Mouse (Mus musculus): ENCODE measurements at regions not wholly inside any gene's neighbourhood (a gene's known extent, or its start where the extent isn't known, plus 50 kb on each side); places are given as distances from the start of the nearest gene placed in this dataset.

DNA sequence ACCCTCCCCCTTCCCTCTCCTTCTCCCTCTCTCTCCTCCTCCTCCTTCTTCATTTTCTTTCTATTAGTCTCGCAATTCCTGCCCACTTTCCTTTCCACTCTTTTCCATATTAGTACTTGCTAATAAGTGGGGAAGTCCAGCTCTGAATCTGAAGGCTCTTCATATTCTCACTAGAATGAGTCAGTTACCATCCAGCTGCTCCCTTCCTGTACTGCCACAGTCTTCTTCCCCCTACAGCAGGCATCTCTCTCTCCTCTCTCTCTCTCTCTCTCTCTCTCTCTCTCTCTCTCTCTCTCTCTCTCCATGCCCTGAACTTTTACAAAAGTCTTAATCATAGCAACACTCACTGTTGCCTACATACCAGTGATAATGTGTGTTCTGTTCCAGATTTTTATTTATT lies 226.6 kb upstream of the Pter start:
- DNase-seq = no peak

- DNase-seq = no peak
These were observed 224.5 kb upstream of the Pter start for GRCm38 (mm10) chr2:12699331-12699730.

DNA sequence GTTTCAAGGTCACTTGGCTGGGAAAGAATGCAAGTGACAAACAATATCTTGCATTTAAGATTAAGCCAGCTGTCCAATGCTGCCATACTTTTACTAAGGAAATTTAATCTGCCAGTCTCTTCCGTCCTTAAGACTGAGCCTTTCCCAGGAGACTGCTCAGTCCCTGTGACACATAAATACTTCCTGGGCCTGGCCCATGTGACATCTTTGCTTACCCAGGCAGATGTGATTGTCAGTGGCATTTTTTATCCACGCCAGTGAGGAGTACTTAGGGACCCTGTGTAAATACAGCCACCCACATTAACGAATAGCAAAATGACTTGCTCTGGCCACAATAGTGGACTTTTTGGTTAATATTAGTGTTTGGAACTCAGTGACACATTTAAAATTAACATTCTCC lies 216.3 kb upstream of the Pter start:
- DNase-seq = no peak

- DNase-seq = peak; percentile 80
These were observed 214.5 kb upstream of the Pter start for GRCm38 (mm10) chr2:12709156-12709923.

DNA sequence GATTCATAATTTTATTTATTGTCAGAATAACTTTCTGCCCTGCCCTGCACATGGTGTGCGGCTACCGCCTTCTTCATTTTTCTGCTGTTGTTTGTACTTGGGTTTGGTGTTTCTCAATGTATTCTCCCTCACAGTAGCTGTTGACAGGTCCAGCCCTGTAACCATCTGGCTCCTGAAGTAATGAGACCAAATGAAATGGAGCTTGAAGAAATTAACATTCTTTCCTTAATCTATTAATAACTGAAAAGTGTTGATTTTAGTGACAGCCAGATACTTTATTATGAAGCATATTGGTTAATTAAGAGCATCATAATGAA lies 214.0 kb upstream of the Pter start:
- no peak for DNase-seq

DNA sequence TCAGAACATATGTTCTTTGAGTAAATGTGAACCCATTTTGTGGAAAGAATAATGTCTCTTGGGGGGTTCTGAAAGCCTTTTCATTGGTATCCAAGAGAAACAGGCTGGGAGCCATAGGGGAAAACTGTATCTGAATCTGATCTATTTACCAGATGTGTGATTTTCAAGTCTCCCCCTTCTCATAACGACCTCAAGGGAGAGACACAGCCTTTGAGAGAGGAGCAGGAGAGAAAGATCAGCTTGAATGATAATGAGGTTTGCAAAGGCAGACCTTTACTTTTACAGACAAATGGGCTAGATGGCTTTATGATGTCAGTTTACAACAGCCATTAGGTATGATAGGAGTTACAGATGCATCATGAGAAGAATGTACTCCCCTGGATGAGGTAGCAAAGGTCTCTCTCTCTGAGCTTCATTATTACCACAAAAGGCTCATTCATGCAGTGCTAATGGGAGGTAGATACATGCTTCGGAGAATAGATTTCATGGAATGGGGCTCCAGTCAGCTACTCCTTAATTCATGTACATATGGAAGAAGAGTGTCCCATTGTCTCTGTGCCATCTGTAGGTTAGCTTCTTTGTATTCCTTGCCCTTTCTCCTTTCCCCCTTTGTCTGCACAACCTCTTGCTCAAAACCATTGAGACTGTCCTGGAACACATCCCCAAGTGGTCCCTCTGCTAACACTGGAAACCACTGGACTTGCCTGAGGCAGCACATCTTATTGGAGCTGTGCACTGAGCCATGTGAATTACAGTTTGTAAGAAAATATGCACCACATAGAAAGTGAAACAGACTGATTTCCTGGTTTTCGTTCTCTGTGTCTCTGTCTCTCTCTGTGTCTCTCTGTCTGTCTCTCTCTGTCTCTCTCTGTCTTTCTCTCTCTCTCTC lies 207.5 kb upstream of the Pter start:
- DNase-seq = no peak

- DNase-seq = no peak
These were observed 194.6 kb upstream of the Pter start for GRCm38 (mm10) chr2:12729251-12729650.

DNA sequence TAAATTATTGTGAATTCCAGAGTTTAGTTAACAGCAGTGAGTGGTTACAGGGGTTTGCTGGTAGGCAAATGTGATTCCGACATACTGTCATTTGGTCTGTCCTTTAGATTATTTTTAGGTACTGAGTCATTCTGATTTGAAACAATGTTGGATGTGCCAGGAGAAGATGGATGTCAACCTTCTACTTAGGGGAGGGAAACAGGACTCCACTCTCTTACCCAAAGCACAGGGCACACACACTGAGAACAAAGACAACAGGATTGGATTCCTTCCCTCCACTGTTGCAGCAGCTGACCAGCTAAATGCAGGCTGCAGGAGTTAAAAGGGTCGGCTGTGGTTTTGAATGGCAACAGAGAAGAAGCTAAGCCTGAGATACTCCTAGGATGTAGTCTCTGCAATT lies 186.7 kb upstream of the Pter start:
- no peak for DNase-seq

GRCm38 (mm10) chr2:12746856-12747255 lies 177.0 kb upstream of the Pter start:
- DNase-seq = no peak

GRCm38 (mm10) chr2:12758816-12759215 lies 165.0 kb upstream of the Pter start:
- no peak for DNase-seq

- DNase-seq = no peak
These were observed 163.9 kb upstream of the Pter start for GRCm38 (mm10) chr2:12759931-12760330.

- DNase-seq = no peak
These were observed 162.4 kb upstream of the Pter start for GRCm38 (mm10) chr2:12761461-12761860.

DNA sequence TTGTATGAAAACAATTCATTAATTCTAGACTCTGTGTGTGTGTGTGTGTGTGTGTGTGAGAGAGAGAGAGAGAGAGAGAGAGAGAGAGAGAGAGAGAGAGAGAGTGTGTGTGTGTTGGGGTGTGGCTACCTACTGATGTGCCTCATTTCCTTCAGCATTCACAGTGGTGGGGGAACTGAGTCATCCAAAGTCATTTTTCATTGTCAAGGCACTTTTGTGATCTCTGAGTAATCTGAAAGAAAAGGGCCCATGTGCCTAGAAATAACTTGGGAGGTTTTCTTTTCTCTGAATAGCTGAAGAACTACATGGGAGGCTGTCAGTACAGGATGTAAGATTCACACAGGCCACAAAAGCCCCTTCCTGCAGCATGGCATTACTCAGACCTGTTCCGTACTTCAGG lies 159.3 kb upstream of the Pter start:
- DNase-seq = no peak

- no peak for DNase-seq
These were observed 158.5 kb upstream of the Pter start for GRCm38 (mm10) chr2:12765336-12765735.

GRCm38 (mm10) chr2:12776866-12777265 lies 147.0 kb upstream of the Pter start:
- no peak for DNase-seq

DNA sequence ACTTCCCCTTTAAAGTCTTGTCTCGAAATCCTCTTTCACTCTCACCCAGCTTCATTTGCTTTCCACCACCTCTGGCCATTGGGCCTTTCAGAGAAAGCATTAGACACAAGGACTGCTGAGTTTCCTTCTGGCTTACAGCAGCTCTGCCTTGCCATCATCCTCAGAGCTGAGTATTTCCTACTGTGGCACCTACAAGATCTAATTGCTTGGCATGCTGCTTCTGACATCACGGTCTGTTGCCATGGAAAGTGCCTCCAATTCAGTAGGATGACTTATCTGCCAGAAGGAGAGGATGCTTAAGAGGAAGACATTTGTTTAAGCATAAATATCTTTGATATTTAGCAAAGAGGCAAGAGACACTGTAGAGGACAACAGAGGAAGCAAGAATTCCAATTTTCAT lies 146.1 kb upstream of the Pter start:
- DNase-seq = no peak

GRCm38 (mm10) chr2:12792596-12792995 lies 131.2 kb upstream of the Pter start:
- no peak for DNase-seq

DNA sequence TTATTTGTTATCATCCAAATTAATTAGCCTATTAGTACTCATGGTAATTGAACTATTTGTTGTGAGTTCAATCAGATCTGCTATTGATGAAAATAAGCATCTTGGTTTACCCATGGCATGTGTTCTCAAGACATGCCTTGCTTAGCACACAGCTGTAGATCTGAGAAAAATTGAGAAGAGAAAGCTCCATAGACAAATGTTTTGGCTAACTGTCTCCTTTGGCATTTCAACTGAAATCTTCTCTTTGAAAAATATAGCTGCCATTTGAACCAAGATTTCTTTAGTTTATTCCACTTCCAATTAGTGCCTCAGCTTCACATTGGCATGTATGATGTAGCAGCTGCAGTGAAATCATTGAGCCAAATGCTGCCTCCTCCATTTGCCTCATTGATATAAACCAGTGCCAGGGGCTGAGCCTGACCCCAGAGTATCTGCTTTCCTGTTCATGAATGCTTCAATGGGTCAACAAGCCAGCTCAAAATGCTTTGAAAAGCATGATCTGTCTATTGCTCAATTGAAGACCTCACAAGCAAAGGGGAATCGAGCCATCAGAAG lies 126.1 kb upstream of the Pter start:
- no peak for DNase-seq

DNA sequence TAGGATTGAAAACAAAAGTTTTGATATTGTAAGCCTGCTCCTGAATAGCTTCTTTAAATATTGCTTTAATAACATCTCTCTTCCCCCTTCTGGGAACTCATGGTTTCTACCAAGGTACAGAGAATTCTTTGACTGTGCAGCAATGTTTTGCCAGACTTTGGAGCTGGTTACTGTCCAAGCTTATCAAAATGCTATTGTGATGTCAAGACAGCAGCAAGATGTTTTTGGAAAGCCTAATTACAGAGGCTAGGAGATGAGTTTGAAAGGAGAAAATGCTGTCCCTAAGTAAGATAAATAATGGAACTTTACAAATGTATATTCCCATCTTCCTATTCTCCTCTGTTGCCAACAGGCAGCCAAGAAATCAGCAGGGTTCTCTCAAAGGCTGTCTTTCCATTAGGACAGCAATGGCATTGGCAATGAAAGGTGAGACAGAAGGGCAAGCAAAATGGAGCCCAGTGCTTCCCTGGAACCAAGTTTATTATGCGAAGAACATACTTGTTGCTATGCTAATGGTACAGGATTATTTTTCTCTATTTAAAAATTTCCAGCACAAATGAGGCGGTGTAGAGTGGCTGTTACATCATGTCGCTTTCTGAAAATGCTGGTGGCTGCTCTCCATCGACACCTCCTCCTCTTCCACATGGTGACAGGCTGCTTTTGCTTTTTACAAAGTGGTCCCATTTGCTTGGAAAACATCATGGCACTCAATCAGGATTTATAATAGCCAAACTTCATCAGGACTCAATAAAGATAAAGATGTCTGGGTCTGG lies 124.5 kb upstream of the Pter start:
- no peak for DNase-seq

- no peak for DNase-seq
These were observed 121.2 kb upstream of the Pter start for GRCm38 (mm10) chr2:12802667-12803066.

DNA sequence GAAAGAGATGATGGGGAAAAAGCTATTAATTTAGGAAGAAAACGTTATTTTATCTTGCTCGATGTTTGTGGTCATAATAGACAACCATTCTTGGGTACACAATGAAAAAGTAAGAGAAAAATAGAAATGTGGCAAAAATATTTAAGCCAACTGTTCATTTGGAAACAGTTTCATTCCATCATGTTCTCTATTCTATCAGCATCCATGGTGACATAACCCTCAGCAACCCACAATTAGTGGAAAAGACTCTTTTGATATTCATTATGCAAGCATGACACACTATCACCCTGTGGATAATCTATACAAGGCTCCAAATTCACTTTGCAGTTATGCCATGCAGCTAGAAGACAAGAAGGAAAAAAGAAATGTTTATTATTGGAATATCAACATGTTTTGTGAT lies 118.7 kb upstream of the Pter start:
- DNase-seq = no peak

DNA sequence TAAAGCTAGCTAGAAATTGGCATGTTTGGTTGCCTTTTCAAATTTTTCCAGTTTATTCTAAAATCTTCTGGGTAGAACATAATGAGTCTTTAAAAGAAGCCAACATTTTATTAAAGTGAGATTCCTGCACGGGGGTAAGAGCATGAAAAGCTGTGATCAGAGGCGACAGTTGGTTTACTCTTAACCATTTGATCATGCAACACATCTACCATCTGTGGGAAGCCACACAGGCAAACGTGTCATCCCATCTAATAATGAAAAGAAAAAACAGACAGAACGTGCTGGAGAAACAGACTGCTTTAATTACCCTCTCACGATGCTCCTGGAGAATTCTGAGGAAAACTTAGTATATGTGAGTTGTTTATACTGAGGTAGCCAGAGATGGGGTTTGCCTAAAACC lies 115.4 kb upstream of the Pter start:
- DNase-seq = no peak

DNA sequence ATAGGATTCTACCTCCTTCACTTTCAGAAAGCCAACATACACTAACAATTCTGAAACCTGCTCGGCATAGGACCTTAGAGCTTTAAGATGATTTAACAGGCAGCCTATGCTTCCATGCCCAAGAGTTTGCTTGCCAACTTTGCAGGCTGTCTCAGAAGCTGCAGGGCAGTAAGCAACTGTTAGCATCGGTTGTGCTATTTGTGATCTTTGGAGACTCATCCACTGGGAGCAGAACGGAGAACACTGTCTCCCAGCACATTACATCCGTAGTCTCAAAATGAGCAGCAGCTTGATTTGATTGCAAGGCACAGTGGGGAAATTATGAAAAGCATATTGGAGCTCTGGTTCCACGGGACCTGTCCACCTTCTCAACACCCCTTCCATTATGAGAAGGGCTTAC lies 108.5 kb upstream of the Pter start:
- DNase-seq = no peak
